Mouse (Mus musculus) cerebellum, postnatal 10 days (tissue): ENCODE results near the gene Nptx1.

ENCODE experiments used
- DNase-seq, 2 experiments: peaks; one replicate each; pipeline ENCODE4 v3.0.0; 2021; ENCODE audit warnings: mixed read lengths in 2 of 2

Nptx1 gene

DNA sequence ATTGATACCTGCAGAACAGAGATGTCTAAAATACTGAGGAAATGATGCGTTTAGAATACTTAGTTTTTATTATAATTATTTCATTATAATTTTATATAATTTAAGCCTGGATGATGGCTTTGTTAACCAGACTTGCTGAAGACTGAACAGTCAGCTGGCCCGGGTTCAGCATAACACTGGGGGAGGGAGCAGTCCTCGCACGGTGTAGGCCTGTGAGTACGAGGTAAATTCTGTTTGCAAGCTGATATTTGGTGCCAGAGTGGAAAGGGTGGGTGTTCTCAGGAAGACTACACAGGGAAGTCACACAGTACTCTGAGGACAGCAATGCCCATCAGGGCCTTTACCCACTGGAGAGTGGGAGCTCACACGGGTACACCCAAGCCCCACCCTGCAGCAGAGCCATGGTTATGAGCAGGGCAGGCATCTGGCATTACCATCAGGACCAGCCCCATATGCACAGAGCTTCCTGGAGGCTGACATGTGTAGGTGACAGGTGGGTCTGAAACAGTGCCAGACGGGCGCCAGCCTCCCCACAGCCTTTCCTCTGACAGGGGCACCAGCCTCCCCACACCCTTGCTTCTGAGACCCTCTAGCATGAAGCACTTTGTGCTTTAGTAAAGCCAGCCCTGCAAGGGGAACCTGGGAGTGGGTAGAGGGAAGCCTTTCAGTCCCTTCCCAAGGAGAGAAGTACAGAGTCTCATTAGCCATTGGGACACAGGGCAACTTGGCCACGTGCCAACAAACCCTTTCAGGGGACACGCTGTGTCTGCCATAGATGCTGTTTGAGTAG, 3.2 kb upstream of the Nptx1 start:
- peak; percentile 71 to 73 for DNase-seq

DNA sequence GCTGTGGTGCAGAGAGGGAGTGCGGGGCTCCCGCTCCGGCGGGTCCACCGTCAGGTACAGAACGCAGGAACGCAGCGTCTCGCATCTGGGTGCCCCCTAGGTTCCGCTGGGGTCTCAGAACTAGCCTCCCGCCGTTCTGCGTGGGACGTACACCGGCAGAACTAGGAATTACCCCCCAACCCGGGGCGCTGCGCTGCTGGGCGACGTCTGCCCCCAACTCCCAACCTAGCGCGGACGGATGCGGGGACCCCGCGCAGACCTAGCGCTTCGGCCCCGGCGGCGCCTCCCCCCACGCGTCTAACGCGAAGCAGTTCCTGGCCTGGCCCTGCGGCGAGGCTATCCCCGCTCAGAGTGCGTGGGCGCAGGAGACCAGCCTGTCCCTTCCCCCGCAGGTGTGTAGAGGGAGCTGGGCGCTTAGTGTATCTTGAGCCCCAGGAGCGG, 1.8 kb upstream of the Nptx1 start:
- peak; percentile 54 to 62 for DNase-seq

DNA sequence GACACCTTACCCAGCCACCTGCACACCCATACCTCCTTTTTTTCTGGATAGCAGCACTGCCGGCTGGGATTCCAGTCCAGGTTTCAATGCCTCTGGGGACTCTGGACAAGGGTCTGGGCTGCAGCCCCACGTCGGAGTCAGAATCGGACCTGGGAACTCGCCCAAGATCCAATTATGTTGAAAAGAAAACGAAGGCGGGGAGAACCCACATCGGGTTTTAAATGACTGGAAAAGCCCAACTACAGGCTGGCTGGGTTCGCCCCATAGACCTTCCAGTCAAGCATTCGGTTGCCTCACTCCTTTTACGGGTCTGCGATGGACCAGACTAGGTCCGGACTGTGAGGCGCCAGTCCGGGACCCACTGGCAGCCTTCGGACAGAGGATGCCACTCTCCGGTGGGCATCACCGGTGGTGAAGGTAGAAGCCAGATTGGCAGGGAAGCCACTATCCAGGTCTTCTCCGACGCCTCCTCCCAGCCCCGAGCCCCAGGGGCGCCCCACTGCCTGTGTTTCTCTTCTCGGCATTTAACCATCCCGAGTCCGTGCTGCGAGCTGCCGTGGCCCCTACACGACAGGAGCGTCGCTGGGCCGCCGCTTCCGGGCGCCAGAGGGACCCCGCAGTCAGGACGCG, 1.3 kb upstream of the Nptx1 start:
- DNase-seq, result peak; percentile 40 to 64

DNA sequence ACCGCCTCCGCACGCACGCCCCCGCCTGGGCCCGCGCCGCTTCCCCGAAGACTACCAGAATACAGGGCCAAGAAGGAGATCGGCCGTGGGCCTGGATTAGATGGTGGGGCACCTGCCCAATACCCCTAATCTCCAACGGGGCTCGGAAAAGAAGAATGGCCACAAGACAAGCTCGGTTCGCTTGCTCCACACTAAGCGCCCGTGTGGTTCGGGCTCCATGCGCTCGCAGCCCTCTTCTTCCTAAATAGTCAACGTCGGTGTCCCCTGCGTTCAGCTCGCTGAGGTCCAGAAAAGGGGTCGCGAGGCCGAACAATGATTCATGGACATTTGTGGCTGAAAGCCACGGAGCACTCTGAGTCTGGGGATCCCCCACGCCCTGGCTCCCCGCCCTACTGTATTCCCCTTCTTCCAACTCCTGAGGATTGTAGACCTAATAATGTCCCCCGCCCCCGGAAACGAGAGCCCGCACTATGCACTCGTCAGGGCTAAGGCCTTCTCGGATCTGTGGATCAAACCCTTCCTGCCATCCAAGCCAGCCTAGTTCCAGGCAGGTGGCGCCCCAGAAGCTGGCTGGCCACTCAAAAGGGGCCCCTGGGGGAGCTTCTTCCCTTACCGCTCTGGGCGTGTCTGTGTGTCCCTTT, 518 bp upstream of the Nptx1 start:
- peak; percentile 54 to 69 for DNase-seq

DNA sequence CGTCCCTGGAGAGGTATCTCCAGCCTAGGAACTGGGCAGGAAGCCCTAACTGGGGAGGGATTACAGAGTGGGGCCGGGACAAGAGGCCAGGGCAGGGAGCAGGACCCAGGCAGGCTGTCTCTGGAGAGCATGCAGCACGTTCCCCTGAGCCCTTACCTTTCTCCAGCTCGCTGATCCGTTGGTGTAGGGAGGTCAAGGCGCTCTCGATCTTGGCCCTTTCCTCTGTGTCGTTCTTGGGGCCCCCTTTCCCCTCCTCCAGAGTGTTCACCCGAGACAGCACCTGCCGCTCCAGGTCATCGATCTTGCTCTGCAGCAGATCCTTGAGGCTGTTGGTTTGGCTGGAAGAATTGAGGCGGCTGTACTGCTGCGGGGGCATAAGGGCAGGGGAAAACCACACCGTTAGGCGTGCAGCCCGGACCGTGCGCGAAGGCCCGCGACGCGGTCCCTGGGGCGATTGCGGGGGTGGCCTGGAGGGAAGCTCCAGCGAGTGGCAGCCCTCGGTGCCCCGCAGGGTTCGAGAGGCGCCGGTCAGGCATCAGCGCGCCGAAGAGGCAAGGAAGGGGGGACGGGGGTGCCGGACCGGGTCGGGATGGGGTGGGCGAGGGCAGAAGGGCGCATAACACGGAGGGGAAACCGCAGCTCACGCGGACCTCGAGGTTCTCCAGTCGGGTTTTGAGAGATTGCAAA, 914 bp downstream of the Nptx1 start:
- DNase-seq, result peak; percentile 52 to 64

DNA sequence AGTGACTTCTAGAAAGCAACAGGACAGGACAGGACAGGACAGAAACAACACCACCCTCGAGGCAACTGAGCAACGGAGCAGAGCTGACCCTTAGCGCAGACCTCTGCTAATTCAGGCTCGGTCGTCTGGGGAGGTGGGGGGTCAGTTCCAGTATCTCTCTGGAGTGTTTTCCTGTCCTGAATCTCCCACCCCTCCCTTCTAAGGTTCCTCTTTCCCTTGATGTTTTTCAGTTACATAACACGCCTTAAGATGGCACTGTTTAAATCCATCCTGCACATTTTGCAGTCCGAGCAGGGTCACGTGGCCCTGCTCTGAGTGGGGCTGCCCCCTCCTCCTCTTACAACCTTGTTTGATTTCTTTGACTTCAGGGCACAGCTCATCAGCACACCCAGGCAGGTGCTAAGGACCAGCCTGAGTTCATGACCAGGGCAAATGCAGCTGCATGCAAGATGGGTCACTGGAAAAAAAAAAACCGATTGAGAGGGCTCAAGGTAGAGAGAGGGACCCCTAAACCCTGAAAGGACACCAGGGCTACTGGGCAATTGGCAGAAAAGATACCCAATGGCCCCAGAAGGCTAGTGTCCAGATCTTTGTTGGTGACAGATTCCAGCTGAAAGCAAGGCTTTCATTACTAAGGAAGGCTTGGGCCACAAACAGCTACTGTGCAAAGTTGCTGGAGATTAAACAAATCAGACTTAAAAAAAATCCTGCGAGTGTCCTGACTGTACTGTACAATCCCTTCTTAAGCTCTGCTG, 1.6 kb downstream of the Nptx1 start:
- DNase-seq, result peak; percentile 62 to 69

DNA sequence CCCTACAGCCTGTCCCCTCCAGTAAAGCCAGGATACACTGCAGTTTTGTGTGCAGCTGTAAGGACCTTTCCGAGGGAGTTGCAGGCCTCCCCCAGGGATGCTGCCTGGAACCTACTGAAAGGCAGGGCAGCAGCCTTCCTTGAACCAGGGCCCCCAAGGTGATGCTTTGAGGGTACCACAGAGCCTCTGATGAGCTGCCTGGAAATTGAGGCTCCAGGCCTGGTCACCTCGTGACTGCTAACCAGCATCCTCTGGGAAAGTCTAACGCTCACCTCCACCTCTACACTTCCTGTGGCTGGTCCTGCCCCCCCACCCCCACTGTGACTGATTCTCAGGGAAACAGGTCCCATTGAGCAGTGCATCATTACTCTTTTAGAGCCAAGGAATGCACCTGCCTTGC, 2.3 kb downstream of the Nptx1 start:
- DNase-seq, result peak in 1 of 2 experiments; percentile 36

DNA sequence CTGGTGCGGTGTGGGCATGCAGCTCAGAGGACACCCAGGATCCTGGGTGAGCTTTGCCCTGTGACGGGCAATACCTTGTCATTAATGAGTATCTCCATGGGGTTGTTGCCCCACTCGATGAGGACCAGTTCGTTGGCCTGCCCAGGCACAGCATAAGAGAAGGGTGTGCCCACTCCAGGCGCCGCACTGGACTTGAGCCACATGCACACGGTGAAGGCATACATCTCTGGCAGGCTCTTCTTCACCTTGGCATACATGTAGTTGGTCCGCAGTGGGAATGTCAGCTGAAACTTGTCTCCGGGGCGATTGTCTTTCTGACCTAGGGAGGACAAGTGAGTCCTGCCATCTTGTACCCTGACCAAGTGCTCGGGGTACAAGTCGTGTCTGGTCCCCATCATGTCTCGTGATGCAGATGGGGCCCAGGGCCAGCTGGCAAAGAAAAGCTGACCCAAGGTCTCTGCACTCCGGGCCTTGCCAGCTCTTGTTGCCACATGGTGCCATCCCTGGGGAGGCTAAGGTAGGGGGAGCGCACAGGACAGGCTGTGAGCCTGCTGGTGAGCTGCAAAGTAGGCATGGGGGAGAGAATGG, 2.9 kb downstream of the Nptx1 start:
- peak; percentile 69 to 79 for DNase-seq

DNA sequence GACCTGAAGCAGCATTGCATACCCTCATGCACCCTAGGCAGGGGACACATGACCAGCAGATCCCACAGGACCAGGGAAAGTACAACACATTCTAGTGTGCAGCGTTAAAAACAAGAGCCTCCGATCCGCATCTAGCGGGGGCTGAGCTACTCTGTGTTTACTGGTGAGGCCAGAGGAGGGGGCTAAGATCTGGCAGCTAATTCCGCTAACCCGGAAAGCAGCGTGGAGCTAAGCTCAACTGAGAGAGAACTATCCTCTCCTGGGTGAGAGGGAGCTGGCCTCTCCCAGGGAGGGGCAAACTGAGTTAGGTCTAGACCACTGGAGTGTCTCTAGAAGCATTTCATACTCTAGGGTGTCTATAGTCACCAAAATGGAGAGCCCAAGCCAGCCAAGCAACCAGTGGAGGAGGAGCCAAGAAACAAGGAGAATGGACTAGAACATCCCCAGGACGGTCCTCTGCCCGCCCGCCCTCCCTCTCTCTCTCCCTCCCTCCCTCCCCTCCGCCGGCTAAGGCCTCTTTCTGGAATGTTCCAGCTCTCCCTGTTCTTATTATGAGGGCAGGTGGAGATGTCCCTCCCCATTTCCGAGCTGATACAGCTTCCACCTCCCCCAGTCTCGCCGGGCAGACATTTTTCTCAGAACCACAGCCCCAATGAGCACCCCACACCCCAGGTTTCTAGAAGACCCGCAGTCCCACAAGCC, 3.6 kb downstream of the Nptx1 start:
- DNase-seq, result no peak

DNA sequence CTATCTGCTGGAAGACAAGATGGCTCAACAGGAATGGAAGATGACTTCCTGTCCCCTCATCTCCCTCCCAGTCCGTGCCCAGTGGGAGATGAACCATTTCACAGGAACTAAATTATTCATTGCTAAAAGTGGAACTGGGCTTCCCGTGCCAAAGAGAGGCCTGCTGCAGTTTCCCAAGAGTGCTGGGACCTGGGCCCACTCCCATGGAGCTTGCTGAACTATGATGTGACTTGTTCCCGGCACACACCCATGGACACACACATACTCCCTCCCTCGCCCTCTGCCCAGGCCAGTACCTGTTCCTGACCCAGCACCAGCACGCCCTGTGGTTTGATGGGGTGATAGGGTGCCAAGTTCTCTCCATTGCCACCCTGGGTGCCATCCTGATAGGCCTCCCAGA, 4.7 kb downstream of the Nptx1 start:
- peak; percentile 53 to 72 for DNase-seq

DNA sequence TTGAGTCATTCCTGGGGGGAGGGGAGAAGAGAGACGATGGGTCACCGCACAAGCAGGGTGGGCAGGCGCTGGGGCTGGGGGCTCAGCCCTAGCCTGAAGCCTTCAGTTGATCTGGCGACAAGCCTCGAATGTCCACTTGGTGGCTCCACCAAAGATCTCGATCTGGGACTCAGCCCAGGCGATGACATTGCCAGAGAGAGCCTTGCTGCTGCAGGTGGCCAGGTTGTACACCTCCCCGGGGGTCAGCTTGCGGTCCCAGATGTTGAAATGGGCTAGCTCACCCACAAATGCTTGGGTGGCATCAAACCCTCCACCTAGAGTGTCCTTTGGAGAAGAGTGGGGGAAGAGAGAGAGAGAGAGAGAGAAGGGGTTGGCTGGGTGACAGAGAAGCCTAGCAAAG, 5.2 kb downstream of the Nptx1 start:
- DNase-seq, result peak; percentile 67 to 72

DNA sequence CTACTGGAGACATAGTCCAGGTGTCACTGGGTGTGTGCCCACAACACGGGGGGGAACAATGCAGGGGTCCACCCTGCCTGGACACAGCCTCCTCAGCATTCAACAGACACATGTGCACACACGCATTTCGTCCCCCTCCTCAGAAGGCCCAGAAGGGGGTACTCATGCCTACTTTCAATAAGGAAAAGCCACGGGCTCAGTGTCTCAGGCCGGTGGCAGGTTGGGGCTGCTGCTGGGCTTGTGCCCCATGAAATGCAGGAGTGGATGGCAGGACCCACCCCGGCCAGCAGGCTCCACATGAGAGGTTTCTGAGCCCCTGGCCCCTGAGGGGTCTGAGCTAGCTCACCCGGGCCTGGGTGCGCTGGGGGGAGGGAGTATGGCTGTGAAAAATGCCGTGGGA, 6.5 kb downstream of the Nptx1 start:
- DNase-seq, result no peak

DNA sequence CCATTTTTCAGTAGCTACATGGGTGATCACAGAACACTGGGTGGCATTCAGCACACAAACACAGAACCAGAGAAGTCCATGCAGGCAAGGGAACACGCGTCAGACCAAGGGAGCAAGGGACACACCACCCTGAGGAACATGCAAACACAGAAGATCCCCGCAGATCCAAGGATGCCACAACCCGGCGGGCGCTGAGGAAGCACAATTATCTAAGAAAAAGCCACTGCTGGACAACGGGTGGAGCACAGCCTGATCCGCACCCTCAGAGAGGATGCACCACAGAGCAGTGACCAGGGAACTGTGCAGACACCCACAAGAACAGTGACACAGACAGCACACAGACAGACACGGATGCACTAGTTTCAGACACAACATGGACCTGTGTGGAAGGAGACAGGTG, 7.0 kb downstream of the Nptx1 start:
- DNase-seq, result no peak

DNA sequence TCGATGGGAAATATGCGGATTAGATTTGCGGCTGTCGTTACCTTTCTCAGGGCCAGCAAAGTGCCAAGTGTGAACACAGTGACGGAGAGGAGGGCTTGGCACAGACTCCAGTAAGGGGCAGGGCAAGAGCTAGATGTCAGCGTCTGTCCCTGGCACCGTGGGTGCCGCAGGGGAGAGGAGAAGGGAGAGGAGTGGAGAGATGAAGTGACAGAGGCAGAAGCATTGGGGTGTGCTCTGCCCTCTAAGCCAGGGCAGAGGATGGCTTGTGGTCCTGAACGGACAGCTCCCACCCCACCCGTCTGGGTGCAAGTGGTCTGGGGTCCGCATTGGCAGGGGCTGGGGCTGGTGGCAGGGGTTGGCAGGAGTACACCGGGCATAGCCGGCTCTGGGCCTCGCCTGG, 7.6 kb downstream of the Nptx1 start:
- DNase-seq, result peak; percentile 75 to 83

DNA sequence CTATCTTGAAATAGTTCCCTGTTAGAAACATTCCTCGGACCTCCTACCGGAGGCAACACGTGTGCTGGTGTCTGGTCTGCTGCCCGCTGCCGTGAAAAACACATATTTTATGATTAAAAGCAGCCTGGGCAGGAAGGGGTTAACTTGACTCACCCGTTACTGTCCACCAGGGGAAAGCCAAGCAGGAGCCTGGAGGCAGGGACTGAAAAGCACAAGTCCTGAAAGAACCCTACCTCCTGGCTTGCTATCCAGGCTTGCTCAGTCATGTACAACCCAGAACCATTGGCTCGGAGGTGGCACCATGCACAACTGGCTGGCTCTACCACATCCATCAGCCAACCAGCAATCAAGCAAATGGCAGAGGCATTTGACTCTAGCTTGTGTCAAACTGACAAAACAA, 13.8 kb downstream of the Nptx1 start:
- peak in 1 of 2 experiments; percentile 54 for DNase-seq

DNA sequence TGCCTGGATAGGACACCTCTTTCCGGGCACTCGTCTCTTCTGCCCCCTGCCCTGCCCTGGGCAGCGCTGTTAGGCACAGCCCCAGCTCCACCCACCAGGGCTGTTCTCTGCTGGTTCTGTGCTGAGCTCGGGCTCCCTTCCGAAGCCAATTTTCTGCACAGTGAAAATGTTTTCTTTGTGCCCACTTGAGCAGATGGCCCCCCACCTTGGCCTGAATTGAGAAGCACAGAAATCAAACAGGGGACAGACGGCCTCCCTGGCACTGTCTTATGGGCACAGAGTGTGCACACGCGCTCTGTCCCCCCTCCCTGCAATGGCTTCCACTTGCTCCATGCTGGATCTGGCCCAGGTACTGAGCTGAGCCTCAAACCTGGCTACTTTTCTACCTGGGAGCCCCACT, 15.1 kb downstream of the Nptx1 start:
- DNase-seq, result peak; percentile 92 to 96

DNA sequence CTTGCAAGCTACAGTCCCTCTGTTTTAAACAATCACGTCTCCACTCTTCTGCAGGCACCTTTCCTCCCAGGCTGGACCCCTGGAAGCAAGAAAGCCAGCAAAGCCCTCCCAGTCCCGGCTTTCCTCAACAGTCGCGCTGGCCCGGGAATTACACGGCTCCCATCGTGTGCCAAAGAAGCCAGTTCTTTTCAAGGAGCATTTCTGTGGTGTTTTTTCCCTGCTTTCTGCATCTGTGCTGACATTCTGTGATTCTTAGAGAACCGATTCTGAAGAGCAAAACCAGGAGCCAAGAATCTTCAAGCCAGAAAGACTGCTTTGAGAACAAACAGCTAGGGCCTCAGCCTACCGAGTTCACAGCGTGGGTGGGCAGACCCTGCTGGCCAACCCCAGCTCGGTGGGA, 18.6 kb downstream of the Nptx1 start:
- DNase-seq, result no peak

DNA sequence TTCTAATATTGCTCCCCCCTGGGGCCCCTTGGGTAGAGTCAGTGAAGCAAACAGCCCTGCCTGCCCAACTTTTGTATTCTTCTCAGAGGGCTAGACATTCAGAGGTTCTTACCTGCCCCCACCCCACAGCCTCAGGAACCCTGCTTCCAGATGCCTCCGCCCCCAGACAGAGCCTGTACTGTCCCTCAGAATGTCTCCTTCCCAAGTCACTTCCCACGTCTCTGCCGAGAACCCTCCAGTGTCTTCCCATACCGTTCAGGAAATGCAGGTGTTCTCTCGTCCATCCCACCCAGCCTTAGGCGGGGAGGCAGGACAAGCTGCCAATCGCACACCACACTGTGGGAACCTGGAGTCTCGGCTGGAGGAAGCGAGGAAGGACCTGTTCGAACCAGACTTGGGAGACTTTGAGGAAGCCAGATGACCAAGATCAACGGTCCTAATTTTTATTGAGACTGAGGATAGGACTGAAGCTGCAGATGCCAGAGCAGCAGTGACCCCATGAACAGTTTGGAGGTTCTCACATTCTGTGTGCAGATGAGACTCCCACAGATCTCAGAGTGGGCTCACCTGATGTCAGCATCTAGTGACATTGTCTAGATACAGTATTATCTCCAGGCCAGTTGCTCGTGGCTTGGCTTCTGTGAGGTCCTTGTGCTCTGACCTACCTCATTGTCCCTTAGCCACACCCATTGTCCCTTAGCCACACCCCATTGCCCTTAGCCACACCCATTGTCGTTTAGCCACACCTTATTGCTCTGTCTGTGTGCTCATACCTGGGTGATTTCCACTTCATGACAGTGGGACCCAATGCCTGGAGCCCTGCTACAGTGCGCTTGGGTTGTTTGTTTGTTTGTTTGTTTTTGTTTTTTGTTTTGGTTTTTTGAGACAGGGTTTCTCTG, 21.2 kb downstream of the Nptx1 start:
- no peak for DNase-seq

DNA sequence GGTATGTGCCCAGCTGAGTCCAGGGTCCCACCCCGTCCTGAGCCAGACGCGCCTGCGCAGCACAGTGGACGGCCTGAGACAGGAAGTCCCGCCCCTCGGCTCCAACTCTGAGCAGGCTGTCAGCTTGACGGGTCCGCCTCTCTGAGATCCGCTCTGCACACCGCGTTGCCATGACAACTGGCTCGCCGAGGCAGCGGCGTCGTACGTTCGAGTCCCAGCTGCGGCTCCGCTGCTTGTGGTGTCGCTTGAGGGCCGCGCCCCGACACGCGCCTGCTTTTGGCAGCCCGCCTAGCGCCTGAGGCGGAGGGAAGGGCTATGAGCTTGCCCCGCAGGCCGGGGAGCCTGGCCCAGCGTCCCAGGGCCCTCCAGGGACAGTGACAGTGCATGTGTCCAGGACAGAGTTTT, 23.0 kb downstream of the Nptx1 start:
- peak; percentile 87 to 90 for DNase-seq

DNA sequence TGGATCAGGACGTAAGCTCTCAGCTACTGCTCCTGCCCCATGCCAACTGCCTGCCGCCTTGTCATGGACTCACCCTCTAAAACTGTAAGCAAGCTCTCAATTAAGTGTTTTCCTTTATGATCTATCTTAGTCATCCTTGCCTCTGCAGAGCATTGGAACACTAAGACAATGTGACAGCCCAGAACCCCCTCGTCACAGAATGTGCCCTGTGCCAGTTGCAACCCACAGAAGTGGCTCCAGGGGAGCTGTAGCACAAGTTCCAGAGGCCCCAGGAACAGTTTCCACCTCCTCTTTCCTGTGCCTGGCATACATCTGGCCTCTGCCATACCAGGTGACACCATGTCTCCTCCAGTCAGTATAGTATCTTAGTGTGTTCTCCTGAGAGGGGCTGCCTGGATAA, 24.2 kb downstream of the Nptx1 start:
- peak in 1 of 2 experiments; percentile 50 for DNase-seq
